Mouse (Mus musculus) lung, embryonic 14.5 days (tissue): Measurements from ENCODE around the gene Vps13a. TPM values are rescaled to one million over a fixed set of nuclear protein-coding genes. Genes with fewer than 3 reads are reported as not detected.
"Not testable (repeated sequence)": the region's sequence is repeated elsewhere in the genome, so short reads cannot be mapped to it uniquely, and the experiment has no call there.

Experiments
- ATAC-seq: fragments of 200-750 bp; cut with Nextera tagmentation; 2 replicates; pipeline ENCODE4 v1.8.0; 2017; ENCODE audit warnings: mild to moderate bottlenecking, moderate TSS enrichment, moderate library complexity; ENCODE audit not compliant: insufficient read depth
- DNase-seq: peaks from one replicate; pipeline ENCODE4 v3.0.0-alpha.2; 2015
- H3K27ac ChIP-seq: fragments of 300-500 bp; sonication (generic); 2 replicates; pipeline ENCODE4 v1.5.1; 2014; ENCODE audit warnings: low read depth, mild to moderate bottlenecking, moderate library complexity
- H3K27me3 ChIP-seq: fragments of 300-500 bp; sonication (generic); 2 replicates; pipeline ENCODE4 v1.6.1; 2014; ENCODE audit warnings: low read length, control low read depth; ENCODE audit not compliant: insufficient read depth
- H3K36me3 ChIP-seq: fragments of 300-500 bp; sonication (generic); 2 replicates; pipeline ENCODE4 v1.6.1; 2014; ENCODE audit warnings: control low read depth; ENCODE audit not compliant: insufficient read depth
- H3K4me1 ChIP-seq: fragments of 300-500 bp; sonication (generic); 2 replicates; pipeline ENCODE4 v1.6.1; 2014; ENCODE audit warnings: antibody characterized with exemption, control low read depth; ENCODE audit not compliant: insufficient read depth
- H3K4me2 ChIP-seq: fragments of 300-500 bp; sonication (generic); 2 replicates; pipeline ENCODE4 v1.6.1; 2014; ENCODE audit warnings: mild to moderate bottlenecking
- H3K4me3 ChIP-seq: fragments of 300-500 bp; sonication (generic); 2 replicates; pipeline ENCODE4 v1.5.1; 2014; ENCODE audit warnings: low read depth, low read length
- H3K9ac ChIP-seq: fragments of 300-500 bp; sonication (generic); 2 replicates; pipeline ENCODE4 v1.6.1; 2014
- H3K9me3 ChIP-seq: fragments of 300-500 bp; sonication (generic); 2 replicates; pipeline ENCODE4 v1.6.1; 2016; ENCODE audit warnings: low read depth, low read length, control low read depth
- CTCF ChIP-seq: IDR thresholded peaks from 2 replicates; pipeline ENCODE4 v1.5.1; 2016; ENCODE audit warnings: antibody characterized with exemption, low read depth
- WGBS: fragments of 180-500 bp; shearing (Covaris S2); extraction: QIAGEN DNeasy Blood & Tissue Kit; methylation state at CpG from one replicate; pipeline ENCODE4 v1.1.7; 2014; 5-methylcytosine and 5-hydroxymethylcytosine counted together
- polyA plus RNA-seq: library from polyadenylated mRNA; unstranded; fragments of >200 nt; fragmentation: Nextera tagmentation; extraction: Ambion mirVana; gene quantifications from 2 replicates; pipeline ENCODE4 v1.2.1, GENCODE M21; 2014

The Vps13a gene
- polyA plus RNA-seq, 1 experiment from 2014 or later = 12.0 TPM

DNA sequence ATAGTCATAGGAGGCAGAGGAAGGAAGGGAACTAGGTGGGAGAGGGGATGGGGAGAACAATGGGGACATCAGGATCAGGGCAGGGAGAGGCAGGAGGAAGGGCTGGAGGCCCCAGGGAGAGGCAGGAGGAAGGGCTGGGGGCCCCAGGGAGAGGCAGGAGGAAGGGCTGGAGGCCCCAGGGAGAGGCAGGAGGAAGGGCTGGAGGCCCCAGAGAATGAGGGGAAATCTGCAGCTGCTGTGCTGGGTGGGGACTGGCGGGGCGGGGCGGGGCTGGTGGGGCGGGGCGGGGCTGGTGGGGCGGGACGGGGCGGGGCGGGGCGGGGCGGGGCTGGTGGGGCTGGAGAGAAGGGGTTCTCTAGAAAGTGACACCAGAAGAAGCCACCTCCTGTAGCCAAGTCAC is 23.8 kb upstream of the Vps13a start:
- ATAC-seq = no peak
- TF ChIP-seq CTCF = no peak
- H3K4me1 ChIP-seq = no peaks in the 10 kb centered on the region

DNA sequence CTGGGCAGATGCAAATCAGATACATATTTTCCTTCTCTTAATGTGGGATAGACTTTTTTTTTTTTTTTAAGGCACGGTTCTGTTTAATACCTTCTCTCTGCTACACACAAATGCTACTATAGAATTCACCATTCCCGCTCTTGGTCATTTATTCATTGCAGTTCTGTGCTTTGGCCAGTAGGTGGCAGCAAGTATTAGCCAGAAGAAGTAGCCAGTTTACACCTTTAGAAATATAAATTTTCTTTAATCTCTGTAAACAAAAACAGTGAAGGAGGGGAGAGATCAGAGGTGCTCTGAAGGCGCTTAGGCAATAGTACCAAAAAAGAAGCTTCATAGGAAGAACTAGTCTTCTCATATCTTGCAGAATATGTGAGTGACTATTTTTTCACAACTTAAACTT is 22.0 kb upstream of the Vps13a start:
- no peaks in the 10 kb centered on the region for H3K9me3 ChIP-seq
- no peaks in the 10 kb centered on the region for H3K4me1 ChIP-seq
- ATAC-seq (no peak), DNase-seq (peak; percentile 76)
- H3K36me3 ChIP-seq = no peaks in the 10 kb centered on the region
- 0% methylated on average over 3 of the region's 3 CpGs for WGBS
- H3K27me3 ChIP-seq = no peaks in the 10 kb centered on the region
- peak; percentile 77 for TF ChIP-seq CTCF
- H3K9ac ChIP-seq = no peak overlapping the region
- no peak overlapping the region for H3K27ac ChIP-seq
- H3K4me2 ChIP-seq = no peak overlapping the region
- H3K4me3 ChIP-seq = no peak overlapping the region

More for the DNA sequence above, 23.8 kb upstream of the Vps13a start:
- WGBS = no CpG with 5 or more reads among the region's 11 CpGs
- H3K27ac ChIP-seq = no peak overlapping the region
- no peak for DNase-seq
- H3K27me3 ChIP-seq = no peaks in the 10 kb centered on the region
- no peaks in the 10 kb centered on the region for H3K36me3 ChIP-seq
- H3K4me3 ChIP-seq = no peak overlapping the region
- no peak overlapping the region for H3K9ac ChIP-seq
- H3K4me2 ChIP-seq = no peak overlapping the region
- no peaks in the 10 kb centered on the region for H3K9me3 ChIP-seq

- DNase-seq (no peak), ATAC-seq (no peak)
- WGBS = 78% methylated on average over 3 of the region's 3 CpGs
- Histone ChIP-seq H3K36me3 (no peaks in the 10 kb centered on the region), H3K4me3 (no peak overlapping the region), H3K27me3 (no peaks in the 10 kb centered on the region), H3K27ac (no peak overlapping the region), H3K4me2 (no peak overlapping the region), H3K9ac (no peak overlapping the region), H3K9me3 (no peaks in the 10 kb centered on the region), H3K4me1 (no peaks in the 10 kb centered on the region)
- no peak for TF ChIP-seq CTCF
Observed at GRCm38 (mm10) chr19:16802123-16802522, 21.4 kb upstream of the Vps13a start.

DNA sequence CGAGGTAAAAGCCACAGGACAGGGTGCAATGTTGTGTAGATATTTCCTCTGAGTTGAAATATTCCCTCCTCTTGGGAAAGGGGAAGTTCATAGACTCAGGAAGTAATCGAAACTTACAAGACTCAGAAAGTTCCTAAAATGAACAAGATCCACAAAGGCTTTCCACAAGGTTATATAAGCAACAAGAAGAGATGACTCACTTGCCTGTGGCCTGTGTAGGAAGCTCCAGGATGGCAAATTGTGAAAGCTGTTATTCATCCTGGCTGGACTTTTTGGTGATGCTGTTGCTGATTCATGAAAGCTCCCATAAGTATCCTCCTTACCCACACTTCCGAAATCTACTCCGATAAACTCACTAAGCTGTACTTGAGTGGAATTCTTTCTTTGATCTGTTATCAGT is 17.2 kb upstream of the Vps13a start:
- H3K27me3 ChIP-seq = no peaks in the 10 kb centered on the region
- H3K9me3 ChIP-seq = no peaks in the 10 kb centered on the region
- H3K9ac ChIP-seq = no peak overlapping the region
- no peaks in the 10 kb centered on the region for H3K36me3 ChIP-seq
- 42% methylated on average over 4 of the region's 4 CpGs for WGBS
- no peak overlapping the region for H3K4me2 ChIP-seq
- TF ChIP-seq CTCF = no peak
- no peak for ATAC-seq
- no peaks in the 10 kb centered on the region for H3K4me1 ChIP-seq
- H3K4me3 ChIP-seq = no peak overlapping the region
- peak; percentile 14 for DNase-seq
- no peak overlapping the region for H3K27ac ChIP-seq

- H3K27me3 ChIP-seq, H3K9ac ChIP-seq, H3K4me3 ChIP-seq, H3K36me3 ChIP-seq, H3K4me2 ChIP-seq, H3K9me3 ChIP-seq, DNase-seq, ATAC-seq, H3K4me1 ChIP-seq, H3K27ac ChIP-seq: not testable (repeated sequence)
- 84% methylated on average over 3 of the region's 3 CpGs for WGBS
Observed at GRCm38 (mm10) chr19:16794486-16794885, 13.8 kb upstream of the Vps13a start.

DNA sequence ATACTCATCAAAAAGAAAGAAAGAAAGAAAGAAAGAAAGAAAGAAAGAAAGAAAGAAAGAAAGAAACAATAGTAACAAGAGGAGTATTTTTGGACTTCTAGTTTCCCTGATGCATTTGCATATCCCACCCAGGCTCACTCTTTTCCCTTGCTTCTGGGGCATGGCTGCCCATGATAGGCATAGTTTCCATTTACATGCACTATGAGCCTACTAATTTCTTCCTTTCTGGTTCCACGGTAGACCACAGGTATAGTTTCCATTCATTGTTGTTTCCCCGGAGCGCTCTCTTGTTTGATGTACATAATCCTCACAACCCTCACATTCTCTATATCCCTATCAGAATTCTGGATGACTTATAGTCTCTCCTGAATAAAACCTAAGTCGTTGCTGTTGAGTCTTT is 9.2 kb upstream of the Vps13a start:
- WGBS = 81% methylated on average over 4 of the region's 4 CpGs
- Histone ChIP-seq H3K9ac (no peak overlapping the region), H3K9me3 (no peaks in the 10 kb centered on the region), H3K27me3 (no peaks in the 10 kb centered on the region), H3K27ac (no peak overlapping the region), H3K36me3 (no peaks in the 10 kb centered on the region), H3K4me3 (no peak overlapping the region), H3K4me2 (no peak overlapping the region), H3K4me1 (no peaks in the 10 kb centered on the region)
- DNase-seq (no peak), ATAC-seq (no peak)
- TF ChIP-seq CTCF = no peak

DNA sequence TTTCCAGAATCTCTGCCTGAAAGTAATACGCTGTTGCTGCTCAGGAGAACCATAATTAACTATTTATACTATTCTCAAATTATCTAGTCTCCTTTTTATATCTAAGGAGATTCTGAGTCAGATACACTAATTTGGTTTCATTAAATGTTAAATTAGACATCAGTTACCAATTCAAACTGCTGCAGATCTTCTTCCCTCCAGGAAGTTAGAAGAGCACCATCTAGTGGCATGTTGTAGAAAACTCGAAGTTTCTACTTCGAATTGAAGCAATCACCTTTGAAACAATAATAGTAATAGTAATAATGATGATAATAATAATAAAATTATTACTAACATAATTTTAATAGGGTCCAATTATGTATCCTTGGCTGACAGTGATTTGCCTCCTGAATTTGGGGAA is 4.1 kb upstream of the Vps13a start:
- Histone ChIP-seq H3K4me1 (0 out of 2 replicates have a peak, but pooled peaks cover 2% of the 10 kb centered on the region), H3K27ac (no peak overlapping the region), H3K4me3 (no peak overlapping the region), H3K9ac (no peak overlapping the region), H3K9me3 (no peaks in the 10 kb centered on the region), H3K4me2 (no peak overlapping the region), H3K36me3 (no peaks in the 10 kb centered on the region), H3K27me3 (no peaks in the 10 kb centered on the region)
- ATAC-seq = no peak
- 18% methylated on average over 3 of the region's 3 CpGs for WGBS
- peak; percentile 59 for TF ChIP-seq CTCF
- peak; percentile 81 for DNase-seq
